Mouse (Mus musculus): ENCODE measurements at regions not wholly inside any gene's neighbourhood (a gene's known extent, or its start where the extent isn't known, plus 50 kb on each side); places are given as distances from the start of the nearest gene placed in this dataset.
A peak's percentile ranks its signal among the peaks of the same experiment; 100 is the strongest.

DNA sequence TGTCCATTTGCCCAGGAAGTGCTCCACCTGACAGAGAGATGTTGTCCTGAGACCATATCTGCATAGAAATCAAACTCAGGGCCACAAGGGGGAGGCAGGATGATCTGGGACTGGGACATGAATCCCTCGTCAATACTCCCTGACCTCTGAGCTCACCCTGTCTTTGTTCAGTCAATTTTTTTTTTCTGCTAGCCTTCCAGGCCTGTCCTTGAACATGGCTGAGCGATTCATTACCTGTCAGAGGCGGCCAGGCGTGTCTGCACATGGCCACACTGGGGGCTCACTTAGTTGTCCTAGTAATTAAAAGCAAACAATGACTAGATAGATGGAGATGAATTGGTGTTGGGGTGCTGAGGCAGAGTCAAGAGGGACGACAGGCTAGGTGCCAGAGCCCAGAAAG, 162.6 kb downstream of the 9530068E07Rik start:
- no peaks in the 10 kb centered on the region for H3K4me1 ChIP-seq (ENCODE audit: control insufficient read depth, insufficient read depth, low read length)
- ATAC-seq, result no peak
- H3K9me3 ChIP-seq (replicated peaks; ENCODE audit: control insufficient read depth, low read length), result no peaks in the 10 kb centered on the region
- H3K9ac ChIP-seq (ENCODE audit: low read length), result no peak overlapping the region
- no peaks in the 10 kb centered on the region for H3K36me3 ChIP-seq (ENCODE audit: control insufficient read depth, insufficient read depth, low read length)
- 70% methylated on average over 5 of the region's 5 CpGs for WGBS
- H3K4me3 ChIP-seq (ENCODE audit: low read depth, low read length), result no peak overlapping the region
- no peak for DNase-seq (ENCODE audit: low spot score)
- no peak overlapping the region for H3K27ac ChIP-seq (ENCODE audit: low read depth, low read length)
- H3K27me3 ChIP-seq (replicated peaks; ENCODE audit: control insufficient read depth, insufficient read depth, low read length), result no peaks in the 10 kb centered on the region
- H3K4me2 ChIP-seq (ENCODE audit: low read length), result no peak overlapping the region

DNA sequence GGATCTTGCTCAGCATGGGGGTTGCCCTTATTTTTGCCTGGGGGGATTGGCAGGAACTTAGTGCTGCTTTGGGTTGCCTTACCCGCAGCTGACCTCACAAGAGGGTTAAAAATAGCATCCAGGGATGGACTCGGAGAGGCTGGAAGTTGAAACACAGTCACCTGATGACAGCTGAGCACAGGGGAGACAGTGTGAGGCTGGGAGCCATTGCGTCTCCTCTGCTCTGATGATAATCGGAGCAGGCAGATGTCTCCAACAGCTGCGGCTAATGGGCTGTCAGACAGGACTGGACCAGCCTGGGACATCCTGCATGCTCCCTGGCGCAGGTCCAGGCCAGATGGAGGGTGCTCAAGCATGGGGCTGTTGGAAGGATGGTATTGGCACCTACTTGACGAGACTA, 165.1 kb downstream of the 9530068E07Rik start:
- DNase-seq (ENCODE audit: low spot score), result peak; percentile 37
- Histone ChIP-seq H3K4me2 (ENCODE audit: low read length) (no peak overlapping the region), H3K4me1 (ENCODE audit: control insufficient read depth, insufficient read depth, low read length) (no peaks in the 10 kb centered on the region), H3K9me3 (replicated peaks; ENCODE audit: control insufficient read depth, low read length) (no peaks in the 10 kb centered on the region), H3K27me3 (replicated peaks; ENCODE audit: control insufficient read depth, insufficient read depth, low read length) (no peaks in the 10 kb centered on the region), H3K4me3 (ENCODE audit: low read depth, low read length) (no peak overlapping the region), H3K36me3 (ENCODE audit: control insufficient read depth, insufficient read depth, low read length) (no peaks in the 10 kb centered on the region), H3K27ac (ENCODE audit: low read depth, low read length) (no peak overlapping the region), H3K9ac (ENCODE audit: low read length) (no peak overlapping the region)
- WGBS, result 66% methylated on average over 7 of the region's 7 CpGs
- ATAC-seq, result no peak

DNA sequence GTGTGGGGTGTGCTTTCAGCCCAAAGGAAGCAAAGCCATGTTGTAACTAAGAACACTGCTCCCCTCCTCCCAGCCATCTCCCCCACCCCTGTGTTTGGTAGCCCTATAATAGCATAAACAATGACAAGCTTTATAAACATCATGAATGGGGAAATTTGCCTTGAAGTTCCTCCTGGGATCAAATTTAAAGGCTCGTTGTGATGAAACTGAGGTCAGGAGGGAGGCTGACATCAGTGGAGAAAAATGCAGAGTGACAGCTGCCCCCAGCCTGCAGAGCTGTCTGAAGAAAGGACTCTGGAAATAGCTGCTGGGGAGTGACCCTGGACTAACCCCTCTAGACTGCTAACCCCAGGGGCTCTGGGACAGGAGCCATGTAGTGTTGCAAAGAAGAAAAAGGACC, 169.2 kb downstream of the 9530068E07Rik start:
- WGBS, result 3% methylated on average over 1 of the region's 1 CpGs
- Histone ChIP-seq H3K9ac (ENCODE audit: low read length) (no peak overlapping the region), H3K4me1 (ENCODE audit: control insufficient read depth, insufficient read depth, low read length) (no peaks in the 10 kb centered on the region), H3K9me3 (replicated peaks; ENCODE audit: control insufficient read depth, low read length) (no peaks in the 10 kb centered on the region), H3K27ac (ENCODE audit: low read depth, low read length) (no peak overlapping the region), H3K4me3 (ENCODE audit: low read depth, low read length) (no peak overlapping the region), H3K4me2 (ENCODE audit: low read length) (no peak overlapping the region), H3K27me3 (replicated peaks; ENCODE audit: control insufficient read depth, insufficient read depth, low read length) (no peaks in the 10 kb centered on the region), H3K36me3 (ENCODE audit: control insufficient read depth, insufficient read depth, low read length) (no peaks in the 10 kb centered on the region)
- no peak for DNase-seq (ENCODE audit: low spot score)
- ATAC-seq, result no peak

DNA sequence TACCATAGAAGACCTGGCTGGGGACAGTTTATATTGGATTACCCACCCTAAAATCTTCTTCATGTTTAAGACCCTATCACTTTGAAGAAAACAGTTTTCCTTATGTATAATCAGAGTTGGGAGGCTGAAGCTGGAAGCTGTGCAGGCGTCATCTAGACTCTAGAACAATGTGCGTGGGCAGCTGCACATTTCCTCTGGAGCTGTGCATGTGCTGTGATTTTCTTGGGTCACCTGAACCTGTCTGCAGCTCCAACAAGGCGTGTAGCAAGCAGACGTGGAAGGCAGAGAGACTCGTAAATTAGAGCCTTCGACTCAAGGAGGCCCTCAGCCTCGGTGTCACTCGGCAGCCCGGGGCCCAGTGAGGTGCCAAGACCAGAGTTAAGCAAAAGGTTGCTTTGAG, 169.8 kb downstream of the 9530068E07Rik start:
- H3K27me3 ChIP-seq (replicated peaks; ENCODE audit: control insufficient read depth, insufficient read depth, low read length), result no peaks in the 10 kb centered on the region
- WGBS, result 87% methylated on average over 9 of the region's 9 CpGs
- ATAC-seq, result no peak

DNA sequence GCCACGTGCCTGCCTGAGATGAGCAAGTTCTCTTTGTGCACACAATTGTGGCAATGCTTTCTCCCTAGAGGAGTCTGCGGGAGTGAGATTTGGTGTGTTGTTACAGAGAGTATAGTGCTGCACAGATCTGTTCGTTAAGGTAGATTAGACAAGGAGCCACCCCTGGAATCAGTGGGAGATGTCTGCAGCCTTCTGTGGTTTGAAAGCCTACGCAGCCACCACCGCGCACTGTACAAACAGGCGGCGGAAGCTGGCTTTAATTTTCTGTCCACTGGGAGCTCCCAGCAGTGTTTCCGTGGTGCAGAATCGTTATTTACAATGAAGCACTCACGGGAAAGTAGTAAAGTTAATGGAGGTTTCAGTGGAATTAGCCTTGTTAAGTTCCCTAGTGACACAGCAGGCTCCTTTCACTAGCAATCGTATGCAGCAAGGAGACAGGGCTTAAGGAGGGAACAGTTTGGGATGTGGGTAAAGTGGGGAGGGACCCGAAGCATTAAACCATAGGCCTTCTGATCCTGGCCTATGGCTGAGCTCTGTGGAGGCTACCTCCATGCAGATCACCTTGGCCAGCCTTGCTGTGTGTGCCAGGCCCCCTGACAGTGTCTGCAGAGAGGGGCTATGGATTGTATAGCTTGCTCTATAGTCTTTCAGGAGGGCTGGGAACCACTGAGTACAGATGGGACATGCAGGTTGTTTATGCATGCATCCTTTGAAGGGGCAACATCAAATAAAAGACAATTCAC, 171.9 kb downstream of the 9530068E07Rik start:
- Histone ChIP-seq H3K4me1 (ENCODE audit: control insufficient read depth, insufficient read depth, low read length) (no peaks in the 10 kb centered on the region), H3K27me3 (replicated peaks; ENCODE audit: control insufficient read depth, insufficient read depth, low read length) (no peaks in the 10 kb centered on the region), H3K27ac (ENCODE audit: low read depth, low read length) (no peak overlapping the region), H3K4me2 (ENCODE audit: low read length) (no peak overlapping the region), H3K9ac (ENCODE audit: low read length) (no peak overlapping the region), H3K9me3 (replicated peaks; ENCODE audit: control insufficient read depth, low read length) (no peaks in the 10 kb centered on the region), H3K4me3 (ENCODE audit: low read depth, low read length) (no peak overlapping the region), H3K36me3 (ENCODE audit: control insufficient read depth, insufficient read depth, low read length) (no peaks in the 10 kb centered on the region)
- WGBS, result 28% methylated on average over 13 of the region's 13 CpGs
- DNase-seq (ENCODE audit: low spot score) (peak; percentile 34), ATAC-seq (no peak; the same call in 1 of the 2 replicates)

More for the DNA sequence above, 169.8 kb downstream of the 9530068E07Rik start:
- Histone ChIP-seq H3K27ac (ENCODE audit: low read depth, low read length) (no peak overlapping the region), H3K4me1 (ENCODE audit: control insufficient read depth, insufficient read depth, low read length) (no peaks in the 10 kb centered on the region), H3K36me3 (ENCODE audit: control insufficient read depth, insufficient read depth, low read length) (no peaks in the 10 kb centered on the region), H3K9me3 (replicated peaks; ENCODE audit: control insufficient read depth, low read length) (no peaks in the 10 kb centered on the region), H3K4me3 (ENCODE audit: low read depth, low read length) (no peak overlapping the region), H3K4me2 (ENCODE audit: low read length) (no peak overlapping the region), H3K9ac (ENCODE audit: low read length) (no peak overlapping the region)
- no peak for DNase-seq (ENCODE audit: low spot score)

DNA sequence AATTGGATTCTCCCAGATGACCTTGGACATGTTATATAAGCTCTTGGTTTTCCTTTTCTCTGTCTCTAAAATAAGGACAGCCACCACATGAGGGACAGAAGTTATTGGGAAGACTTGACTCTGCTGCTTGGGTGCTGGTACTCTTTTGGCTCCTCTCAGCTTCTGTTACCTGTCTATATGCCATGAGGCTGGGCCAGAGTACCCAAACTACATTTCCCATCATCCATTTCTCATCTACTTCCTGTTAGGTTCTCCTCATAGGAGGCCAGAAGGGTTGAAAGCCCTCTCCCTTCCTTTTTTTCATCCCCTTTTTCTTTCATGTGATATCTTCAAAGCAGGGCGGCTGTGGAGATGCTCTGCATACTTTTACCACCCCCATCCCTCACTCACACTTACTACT, 172.6 kb downstream of the 9530068E07Rik start:
- peak; percentile 19 for DNase-seq (ENCODE audit: low spot score)
- WGBS, result 56% methylated on average over 1 of the region's 1 CpGs

DNA sequence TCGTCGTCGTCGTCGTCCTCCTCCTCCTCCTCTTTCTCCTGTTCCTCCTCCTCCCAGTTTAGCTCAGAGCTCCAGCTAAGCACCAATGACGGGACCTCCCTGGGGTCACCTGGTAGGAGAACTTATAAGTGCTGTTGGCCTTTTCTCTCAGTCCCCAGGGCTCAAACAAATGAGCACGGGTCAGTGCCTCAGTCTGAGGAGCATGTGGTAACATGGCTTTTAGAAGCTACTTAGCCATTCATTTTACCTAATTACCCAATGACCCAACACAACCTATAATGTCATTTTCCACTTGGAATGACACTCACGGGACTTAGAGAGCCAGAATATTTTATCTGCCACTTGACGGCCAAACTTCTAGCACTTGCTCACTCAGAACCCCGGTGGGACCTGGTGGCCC, 173.5 kb downstream of the 9530068E07Rik start:
- DNase-seq (ENCODE audit: low spot score) (no peak), ATAC-seq (no peak)
- WGBS, result 71% methylated on average over 10 of the region's 10 CpGs
- Histone ChIP-seq H3K4me3 (ENCODE audit: low read depth, low read length) (no peak overlapping the region), H3K27ac (ENCODE audit: low read depth, low read length) (no peak overlapping the region), H3K27me3 (replicated peaks; ENCODE audit: control insufficient read depth, insufficient read depth, low read length) (no peaks in the 10 kb centered on the region), H3K4me2 (ENCODE audit: low read length) (no peak overlapping the region), H3K36me3 (ENCODE audit: control insufficient read depth, insufficient read depth, low read length) (no peaks in the 10 kb centered on the region), H3K4me1 (ENCODE audit: control insufficient read depth, insufficient read depth, low read length) (no peaks in the 10 kb centered on the region), H3K9ac (ENCODE audit: low read length) (no peak overlapping the region), H3K9me3 (replicated peaks; ENCODE audit: control insufficient read depth, low read length) (no peaks in the 10 kb centered on the region)

More for the DNA sequence above, 172.6 kb downstream of the 9530068E07Rik start:
- H3K4me1 ChIP-seq (ENCODE audit: control insufficient read depth, insufficient read depth, low read length), result no peaks in the 10 kb centered on the region
- no peaks in the 10 kb centered on the region for H3K27me3 ChIP-seq (replicated peaks; ENCODE audit: control insufficient read depth, insufficient read depth, low read length)
- no peak overlapping the region for H3K9ac ChIP-seq (ENCODE audit: low read length)
- H3K4me3 ChIP-seq (ENCODE audit: low read depth, low read length), result no peak overlapping the region
- H3K9me3 ChIP-seq (replicated peaks; ENCODE audit: control insufficient read depth, low read length), result no peaks in the 10 kb centered on the region
- no peak overlapping the region for H3K27ac ChIP-seq (ENCODE audit: low read depth, low read length)
- H3K4me2 ChIP-seq (ENCODE audit: low read length), result no peak overlapping the region
- no peaks in the 10 kb centered on the region for H3K36me3 ChIP-seq (ENCODE audit: control insufficient read depth, insufficient read depth, low read length)
- no peak for ATAC-seq

DNA sequence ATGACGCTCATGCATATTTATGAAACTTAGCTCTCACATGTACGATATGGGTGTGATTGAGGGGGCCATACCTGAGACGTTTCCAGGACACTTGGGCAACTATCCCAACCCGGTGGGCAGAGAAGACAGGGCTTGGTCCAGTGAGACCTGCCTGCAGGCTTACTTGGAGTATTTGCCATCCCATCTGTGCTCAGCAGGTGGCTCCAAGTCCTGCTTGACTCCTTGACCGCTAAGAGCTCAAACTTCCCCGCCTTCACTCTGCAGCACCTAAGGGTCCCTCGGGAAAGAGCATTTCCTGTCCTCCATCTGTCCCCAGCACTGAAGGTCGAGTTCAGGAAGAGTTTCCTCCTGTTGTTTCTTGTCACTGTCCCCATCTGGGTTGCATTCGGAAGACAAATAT, 182.2 kb downstream of the 9530068E07Rik start:
- WGBS, result 44% methylated on average over 9 of the region's 9 CpGs
- Histone ChIP-seq H3K9ac (ENCODE audit: low read length) (no peak overlapping the region), H3K4me1 (ENCODE audit: control insufficient read depth, insufficient read depth, low read length) (no peaks in the 10 kb centered on the region), H3K4me2 (ENCODE audit: low read length) (no peak overlapping the region), H3K27ac (ENCODE audit: low read depth, low read length) (no peak overlapping the region), H3K36me3 (ENCODE audit: control insufficient read depth, insufficient read depth, low read length) (no peaks in the 10 kb centered on the region), H3K27me3 (replicated peaks; ENCODE audit: control insufficient read depth, insufficient read depth, low read length) (no peaks in the 10 kb centered on the region), H3K4me3 (ENCODE audit: low read depth, low read length) (no peak overlapping the region), H3K9me3 (replicated peaks; ENCODE audit: control insufficient read depth, low read length) (no peaks in the 10 kb centered on the region)
- no peak for DNase-seq (ENCODE audit: low spot score)
- no peak for ATAC-seq

DNA sequence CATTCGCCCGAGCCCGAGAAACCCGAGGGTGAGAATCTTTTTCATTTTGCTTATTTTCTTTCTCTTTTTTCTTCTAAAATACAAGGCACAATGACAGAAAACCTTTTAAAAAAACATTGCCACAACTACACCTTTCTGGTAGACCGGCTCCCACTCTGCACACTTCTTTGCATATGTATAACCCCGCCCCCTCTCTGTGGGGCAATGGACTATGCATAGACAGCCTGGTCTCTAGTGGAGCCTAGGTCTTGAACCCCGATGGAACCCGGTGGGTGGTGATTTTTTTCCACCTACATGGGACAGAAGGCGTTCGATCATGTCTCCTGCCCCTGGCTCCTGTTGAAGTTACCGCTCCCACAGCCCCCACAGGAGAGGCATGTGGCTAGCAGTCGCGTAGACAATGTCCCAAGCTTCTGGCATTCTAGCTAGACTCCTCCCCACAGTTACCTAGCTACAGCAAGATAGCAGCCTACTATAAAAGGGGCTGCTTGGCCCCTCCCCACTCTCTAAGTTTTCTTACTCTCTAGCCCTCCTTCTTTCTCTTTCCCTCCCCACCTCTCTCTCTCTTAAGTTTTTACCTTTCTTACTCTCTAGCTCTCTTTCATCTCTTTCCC, 183.6 kb downstream of the 9530068E07Rik start:
- H3K4me1 ChIP-seq (ENCODE audit: control insufficient read depth, insufficient read depth, low read length), result no peaks in the 10 kb centered on the region
- H3K27ac ChIP-seq (ENCODE audit: low read depth, low read length), result no peak overlapping the region
- H3K36me3 ChIP-seq (ENCODE audit: control insufficient read depth, insufficient read depth, low read length), result no peaks in the 10 kb centered on the region
- no peaks in the 10 kb centered on the region for H3K27me3 ChIP-seq (replicated peaks; ENCODE audit: control insufficient read depth, insufficient read depth, low read length)
- no peak overlapping the region for H3K4me2 ChIP-seq (ENCODE audit: low read length)
- no peak for DNase-seq (ENCODE audit: low spot score)
- H3K9ac ChIP-seq (ENCODE audit: low read length), result no peak overlapping the region
- whole genome bisulfite sequencing, result 71% methylated on average over 13 of the region's 13 CpGs
- no peak for ATAC-seq
- no peaks in the 10 kb centered on the region for H3K9me3 ChIP-seq (replicated peaks; ENCODE audit: control insufficient read depth, low read length)
- no peak overlapping the region for H3K4me3 ChIP-seq (ENCODE audit: low read depth, low read length)
